Mouse (Mus musculus) liver, postnatal 0 days (tissue): Measurements from ENCODE around the gene Arhgap30.

Experiments used
- CTCF ChIP-seq: sonication (generic); IDR thresholded peaks from 2 replicates; pipeline ENCODE4 v1.5.1; 2016; ENCODE audit warnings: antibody characterized with exemption, low read depth
- EP300 ChIP-seq: IDR thresholded peaks from 2 replicates; pipeline ENCODE4 v1.6.1; 2016; ENCODE audit warnings: antibody characterized with exemption, low read depth, mild to moderate bottlenecking

DNA sequence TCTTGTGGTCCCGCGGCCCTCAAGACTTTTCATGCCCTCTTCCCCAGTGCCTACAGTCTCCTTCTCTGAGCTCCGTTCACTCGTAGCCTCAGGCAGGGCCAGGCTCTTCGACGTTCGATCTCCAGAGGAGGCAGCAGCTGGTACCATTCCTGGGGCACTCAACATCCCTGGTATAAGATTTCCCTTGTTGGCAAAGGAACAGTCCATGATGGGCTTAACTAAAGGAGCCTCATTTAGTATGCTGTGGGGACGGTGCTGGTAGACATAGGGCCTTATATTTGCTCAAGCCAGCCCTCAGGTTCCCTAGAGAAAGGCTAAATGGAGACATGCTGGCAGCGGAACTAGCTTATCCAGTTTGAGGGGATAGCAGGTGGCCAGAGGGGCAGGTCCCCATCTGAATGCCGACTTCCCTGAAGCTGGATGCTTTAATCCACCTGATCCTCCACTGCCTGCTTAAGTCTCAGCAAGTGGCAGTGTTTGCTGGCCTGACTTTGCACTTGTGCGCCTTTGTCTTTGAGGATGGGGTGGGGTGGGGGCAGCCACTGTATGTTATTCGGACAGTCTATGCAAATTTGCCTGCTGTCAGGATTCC, 30.6 kb downstream of the Arhgap30 start:
- TF ChIP-seq CTCF (no peak), EP300 (no peak)
